Mouse (Mus musculus): Measurements from ENCODE around the gene Shisa8.

DNA sequence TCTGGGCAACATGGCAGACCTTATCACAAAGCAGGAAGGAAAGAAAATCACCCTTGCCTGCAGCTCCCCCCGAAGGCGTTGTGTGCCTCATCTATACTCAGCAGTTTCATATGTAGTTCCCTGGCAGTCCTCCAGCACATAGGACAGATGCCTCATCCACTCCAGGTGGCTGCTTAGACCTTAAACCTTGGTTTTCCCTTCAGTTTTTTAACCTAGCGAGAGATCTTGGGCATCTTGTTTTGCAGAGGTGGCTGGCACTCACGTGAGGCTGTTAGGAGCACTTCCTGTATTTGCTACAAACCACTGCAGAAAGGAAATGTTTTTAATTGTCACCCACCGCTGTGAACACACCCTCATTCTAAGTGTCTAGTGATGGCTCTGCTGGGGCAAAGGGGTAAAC, 25.7 kb downstream of the Shisa8 start:
- TF ChIP-seq FLI1 (IDR thresholded peaks at IDR 0.05; ENCODE audit: low read length) (no peak), GATA1 (IDR thresholded peaks at IDR 0.05; ENCODE audit: borderline replicate concordance, low read length) (no peak)

Data from megakaryocyte, embryonic 14.5 days (primary cell).